Mouse (Mus musculus) regulatory T cell (primary cell): Measurements from ENCODE around the gene Arl5c.

Experiments
- in situ Hi-C: fragments of 300-600 bp; cut with MboI, MseI; formaldehyde crosslinking; loops from one replicate; pipeline ENCODE4 v1.15.1; 2025; ENCODE audit warnings: high pct_unique_total_duplicates

Arl5c gene

DNA sequence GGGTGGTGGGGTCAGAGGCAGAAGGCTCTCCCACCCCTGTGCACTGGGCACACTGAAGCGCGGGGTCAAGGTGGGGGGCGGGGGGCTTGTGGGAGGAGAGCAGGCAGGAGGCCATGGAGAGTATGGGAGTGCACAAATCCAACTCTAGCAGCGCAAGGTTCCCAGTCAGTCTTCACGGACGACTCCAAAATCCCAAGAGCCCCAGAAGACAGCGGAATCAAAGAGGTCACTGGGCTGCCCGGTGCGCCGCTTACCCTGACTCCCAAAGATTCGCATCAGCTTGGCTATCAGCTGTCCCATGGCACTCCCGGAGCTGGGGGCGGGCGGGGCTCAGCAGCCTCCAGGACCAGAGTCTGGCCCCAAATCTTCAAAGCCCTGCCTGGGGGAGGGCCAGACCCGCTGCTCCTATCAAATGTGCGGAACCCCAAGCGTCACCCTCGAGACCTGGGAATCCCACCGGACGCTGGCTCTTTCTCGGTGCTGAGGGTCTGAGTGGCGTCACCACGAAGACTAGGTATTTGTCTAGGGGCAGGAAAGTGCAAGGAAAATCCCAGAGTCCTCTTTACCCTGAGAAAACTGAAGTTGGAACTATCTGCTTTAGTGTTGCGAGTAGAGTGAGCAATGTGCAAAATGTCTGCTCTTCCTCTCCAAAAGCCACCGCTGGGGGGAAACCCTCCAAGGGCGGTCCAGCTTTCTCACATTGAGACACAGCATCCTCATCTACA, at the start of gene Arl5c:
Arl5c (minus strand) TSS at position 618 of the 725 bp plus-strand sequence.
- in situ Hi-C loops = loop anchor here (25.0 kb wide), 1 partner anchor 208 kb away; the partner anchor contains the start of genes 1700001P01Rik, Lasp1 and Rpl23

DNA sequence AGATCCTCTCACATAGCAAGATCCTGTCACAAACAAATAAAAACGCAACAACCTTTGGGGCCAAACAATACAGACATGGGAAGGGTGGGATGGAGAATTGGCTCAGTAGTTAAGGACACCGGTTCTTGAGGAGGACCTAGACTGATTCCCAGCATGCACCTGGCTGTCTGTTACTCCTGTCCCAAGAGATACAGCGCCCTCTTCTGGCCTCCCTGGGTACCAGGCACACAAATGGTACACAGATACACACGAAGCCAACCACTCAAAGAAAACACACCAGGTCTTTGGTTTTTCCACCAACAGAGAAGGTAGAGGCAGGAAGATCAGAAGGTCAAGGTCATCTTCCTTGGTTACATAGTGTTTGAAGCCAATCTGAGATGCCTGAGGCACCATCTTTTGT, 49.6 kb upstream of the Arl5c start:
- in situ Hi-C loops = no loop called here

- in situ Hi-C loops = no loop called here
Observed at GRCm38 (mm10) chr11:98044074-98044473, 48.1 kb upstream of the Arl5c start.

GRCm38 (mm10) chr11:98042741-98043140, 46.8 kb upstream of the Arl5c start:
- in situ Hi-C loops = no loop called here

GRCm38 (mm10) chr11:98040975-98041374, 45.0 kb upstream of the Arl5c start:
- in situ Hi-C loops = no loop called here

- in situ Hi-C loops = loop anchor here (5.0 kb wide), 1 partner anchor 34 kb away; no protein-coding TSS in a partner anchor
Observed at GRCm38 (mm10) chr11:98037871-98038270, 41.9 kb upstream of the Arl5c start.

DNA sequence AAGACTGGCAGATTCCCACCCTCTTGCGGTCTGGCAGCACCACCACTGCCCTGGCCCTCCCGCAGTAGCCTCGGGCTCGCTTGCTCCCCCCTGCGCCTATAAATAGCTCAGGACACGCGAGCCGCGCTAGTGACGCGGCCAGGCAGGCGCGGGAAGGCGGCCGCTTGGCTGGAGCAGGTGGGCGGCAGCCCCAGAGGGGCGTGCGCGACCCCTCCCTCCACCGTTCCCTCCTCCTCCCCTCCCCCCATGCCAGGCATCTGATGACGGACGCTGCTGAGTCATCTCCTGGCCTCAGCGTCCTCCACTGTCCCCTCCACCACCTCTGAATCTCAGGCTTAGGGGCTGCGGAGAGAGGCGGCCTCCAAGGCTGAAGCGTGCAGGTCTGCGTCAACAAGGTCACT, 40.0 kb upstream of the Arl5c start:
- in situ Hi-C loops = loop anchor here (5.0 kb wide), 1 partner anchor 36 kb away; no protein-coding TSS in a partner anchor

- in situ Hi-C loops = loop anchor here (5.0 kb wide), 1 partner anchor 37 kb away; no protein-coding TSS in a partner anchor
Observed at GRCm38 (mm10) chr11:98034840-98035239, 38.9 kb upstream of the Arl5c start.

DNA sequence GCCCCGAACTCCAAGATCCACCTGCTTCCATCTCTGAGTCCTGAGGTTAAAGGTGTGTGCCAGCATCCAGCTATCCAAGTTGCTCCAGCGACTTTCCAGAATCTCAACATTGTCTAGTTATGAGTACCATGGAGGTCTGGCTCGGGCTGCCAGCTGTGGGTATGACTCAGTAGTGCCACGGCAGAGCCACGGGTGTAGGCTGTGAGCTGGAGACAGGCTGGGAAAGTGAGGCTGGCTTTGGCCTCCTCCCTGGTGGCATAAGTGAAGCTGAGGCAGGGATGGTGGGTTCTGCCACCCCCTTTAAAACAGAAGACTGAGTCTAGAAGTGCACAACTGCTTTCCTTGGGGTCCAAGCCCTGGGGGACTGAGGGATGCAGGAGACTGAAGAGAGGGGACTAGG, 38.1 kb upstream of the Arl5c start:
- in situ Hi-C loops = no loop called here

- in situ Hi-C loops = no loop called here
Observed at GRCm38 (mm10) chr11:98031443-98031770, 35.4 kb upstream of the Arl5c start.

DNA sequence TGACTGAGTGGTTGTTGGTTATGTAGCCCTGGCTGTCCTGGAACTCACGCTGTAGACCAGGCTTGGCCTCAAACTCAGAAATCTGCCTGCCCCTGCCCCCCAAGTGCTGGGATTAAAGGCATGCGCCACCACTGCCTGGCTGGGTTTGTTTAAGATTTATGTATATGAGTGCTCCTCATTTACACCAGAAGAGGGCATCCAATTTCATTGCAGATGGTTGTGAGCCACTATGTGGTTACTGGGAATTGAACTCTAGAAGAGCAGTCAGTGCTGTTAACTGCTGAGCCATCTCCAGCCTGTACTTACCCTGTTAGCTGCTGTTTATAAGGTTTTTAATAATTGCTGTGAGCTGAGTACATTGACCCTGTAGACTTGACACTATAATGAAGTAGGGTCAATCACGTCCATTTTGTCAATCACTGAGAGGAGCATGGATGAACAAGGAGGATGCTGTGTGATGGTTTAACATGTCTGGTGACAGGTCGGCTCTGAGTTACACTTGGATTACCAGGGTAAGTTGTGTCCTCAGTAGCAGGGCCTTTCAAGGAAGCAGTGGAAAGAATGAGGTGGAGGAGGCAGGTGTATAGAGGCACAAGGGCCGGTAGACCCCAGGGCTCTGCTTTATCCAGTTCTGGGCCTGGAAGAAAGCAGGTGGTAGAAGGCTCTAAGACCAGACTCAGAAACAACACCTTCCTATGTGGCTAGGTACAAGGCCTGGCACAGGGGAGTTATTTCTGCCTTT, 34.9 kb upstream of the Arl5c start:
- in situ Hi-C loops = no loop called here

- in situ Hi-C loops = loop anchor here (5.0 to 10.0 kb wide), 2 partner anchors 35 to 1117 kb away; no protein-coding TSS in a partner anchor
Observed at GRCm38 (mm10) chr11:98027785-98028184, 31.8 kb upstream of the Arl5c start.

GRCm38 (mm10) chr11:98027297-98027688, 31.3 kb upstream of the Arl5c start:
- in situ Hi-C loops = loop anchor here (5.0 to 10.0 kb wide), 2 partner anchors 35 to 1118 kb away; no protein-coding TSS in a partner anchor

DNA sequence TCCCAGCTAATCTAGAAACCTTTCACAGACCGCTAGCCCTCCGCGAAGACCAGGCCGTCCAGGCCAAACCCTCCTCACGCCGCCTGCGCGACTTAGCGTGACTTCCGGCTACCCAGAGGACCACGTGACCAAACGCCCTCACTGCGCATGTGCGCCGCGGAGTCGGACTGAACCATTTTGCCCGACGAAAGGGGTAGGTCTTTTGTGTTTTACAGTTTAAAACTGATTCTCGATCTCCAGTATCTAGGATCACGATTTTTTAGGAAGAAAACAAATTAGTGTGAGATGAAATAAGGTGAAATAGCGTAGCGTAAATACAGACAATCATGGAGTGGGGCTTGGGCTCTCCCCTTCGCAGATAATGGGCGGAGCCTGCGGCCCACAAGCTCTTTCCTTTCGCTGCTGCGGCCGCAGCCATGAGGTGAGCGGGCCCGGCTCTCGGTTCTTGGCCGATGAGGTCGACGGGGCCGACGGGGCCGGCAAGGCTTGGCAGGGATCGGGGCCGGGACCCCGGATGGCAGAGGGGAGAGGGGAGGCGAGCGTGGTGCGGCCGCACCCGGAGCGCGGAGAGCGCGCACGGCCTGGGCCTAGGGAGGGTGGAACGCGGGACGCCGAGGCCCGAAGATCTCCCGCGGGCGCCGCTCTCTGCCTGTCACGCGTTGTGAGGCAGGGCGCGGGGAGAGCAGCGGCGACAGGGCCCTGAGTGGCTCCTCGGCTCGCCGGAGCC, 30.8 kb upstream of the Arl5c start, which contains the start of gene Rpl19:
Rpl19 (plus strand) TSS at position 141 of the 727 bp plus-strand sequence.
- in situ Hi-C loops = loop anchor here (5.0 to 10.0 kb wide), 2 partner anchors 34 to 1118 kb away; no protein-coding TSS in a partner anchor

DNA sequence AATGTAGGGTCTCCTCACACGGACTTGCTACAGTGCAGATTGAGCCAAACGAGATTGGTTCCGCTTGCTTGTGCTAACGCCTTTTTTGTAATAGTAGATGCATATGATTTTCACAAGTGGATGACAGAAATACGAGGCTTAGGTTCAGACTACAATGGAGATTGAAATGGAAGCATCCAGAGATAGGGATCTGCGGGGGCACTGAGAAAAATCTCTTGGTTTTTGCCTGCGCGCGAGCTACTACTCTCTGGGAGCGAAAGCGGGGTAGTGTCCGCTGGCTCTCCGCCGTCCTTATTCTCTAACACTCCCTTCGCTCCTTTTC, 30.2 kb upstream of the Arl5c start:
- in situ Hi-C loops = loop anchor here (5.0 to 10.0 kb wide), 2 partner anchors 34 to 1119 kb away; no protein-coding TSS in a partner anchor

- in situ Hi-C loops = loop anchor here (10.0 kb wide), 1 partner anchor 1120 kb away; no protein-coding TSS in a partner anchor
Observed at GRCm38 (mm10) chr11:98024516-98024915, 28.5 kb upstream of the Arl5c start.

- in situ Hi-C loops = loop anchor here (10.0 kb wide), 1 partner anchor 1122 kb away; no protein-coding TSS in a partner anchor
Observed at GRCm38 (mm10) chr11:98022555-98023371, 26.8 kb upstream of the Arl5c start, which contains the start of gene Cacnb1. Cacnb1 (minus strand) TSS chr11:98023034.

GRCm38 (mm10) chr11:98022253-98022554, 26.2 kb upstream of the Arl5c start:
- in situ Hi-C loops = loop anchor here (10.0 kb wide), 1 partner anchor 1123 kb away; no protein-coding TSS in a partner anchor

- in situ Hi-C loops = loop anchor here (10.0 kb wide), 1 partner anchor 1123 kb away; no protein-coding TSS in a partner anchor
Observed at GRCm38 (mm10) chr11:98021565-98022252, 25.7 kb upstream of the Arl5c start.

GRCm38 (mm10) chr11:98021118-98021517, 25.1 kb upstream of the Arl5c start:
- in situ Hi-C loops = loop anchor here (10.0 kb wide), 1 partner anchor 1124 kb away; no protein-coding TSS in a partner anchor
